Mouse (Mus musculus) ovary, postnatal 36 days (tissue): ENCODE results near the gene I0C0044D17Rik.
"Not testable (repeated sequence)": the region's sequence is repeated elsewhere in the genome, so short reads cannot be mapped to it uniquely, and the experiment has no call there.

Experiments used
- DNase-seq: peaks from one replicate; pipeline ENCODE4 v3.0.0; 2022; ENCODE audit warnings: low spot score, mixed read lengths

Gene I0C0044D17Rik

GRCm38 (mm10) chr4:98823740-98824139, at the start of gene I0C0044D17Rik:
Gene I0C0044D17Rik, minus strand, starts transcription at chr4:98823840.
- DNase-seq: not testable (repeated sequence)

GRCm38 (mm10) chr4:98865386-98866237, 42.0 kb upstream of the I0C0044D17Rik start:
- DNase-seq: no peak

- DNase-seq: no peak
Observed at GRCm38 (mm10) chr4:98864546-98864945, 40.9 kb upstream of the I0C0044D17Rik start.

GRCm38 (mm10) chr4:98864094-98864493, 40.5 kb upstream of the I0C0044D17Rik start:
- no peak for DNase-seq

- no peak for DNase-seq
Observed at GRCm38 (mm10) chr4:98863451-98863850, 39.8 kb upstream of the I0C0044D17Rik start.

GRCm38 (mm10) chr4:98858151-98858855, 34.7 kb upstream of the I0C0044D17Rik start:
- no peak for DNase-seq

- DNase-seq: no peak
Observed at GRCm38 (mm10) chr4:98857037-98857648, 33.5 kb upstream of the I0C0044D17Rik start.

GRCm38 (mm10) chr4:98853926-98854325, 30.3 kb upstream of the I0C0044D17Rik start:
- DNase-seq: no peak

GRCm38 (mm10) chr4:98850485-98850884, 26.8 kb upstream of the I0C0044D17Rik start:
- not testable (repeated sequence) for DNase-seq

- DNase-seq: no peak
Observed at GRCm38 (mm10) chr4:98847120-98847885, 23.7 kb upstream of the I0C0044D17Rik start.

- no peak for DNase-seq
Observed at GRCm38 (mm10) chr4:98846396-98846795, 22.8 kb upstream of the I0C0044D17Rik start.

GRCm38 (mm10) chr4:98845687-98846125, 22.1 kb upstream of the I0C0044D17Rik start:
- DNase-seq: no peak

GRCm38 (mm10) chr4:98845201-98845600, 21.6 kb upstream of the I0C0044D17Rik start:
- no peak for DNase-seq

- no peak for DNase-seq
Observed at GRCm38 (mm10) chr4:98843906-98844597, 20.4 kb upstream of the I0C0044D17Rik start.

GRCm38 (mm10) chr4:98841251-98841650, 17.6 kb upstream of the I0C0044D17Rik start:
- DNase-seq: not testable (repeated sequence)

GRCm38 (mm10) chr4:98840526-98840925, 16.9 kb upstream of the I0C0044D17Rik start:
- no peak for DNase-seq

- no peak for DNase-seq
Observed at GRCm38 (mm10) chr4:98838913-98839312, 15.3 kb upstream of the I0C0044D17Rik start.

- no peak for DNase-seq
Observed at GRCm38 (mm10) chr4:98837715-98838505, 14.3 kb upstream of the I0C0044D17Rik start.

- DNase-seq: no peak
Observed at GRCm38 (mm10) chr4:98836519-98836918, 12.9 kb upstream of the I0C0044D17Rik start.

- DNase-seq: no peak
Observed at GRCm38 (mm10) chr4:98834782-98835181, 11.1 kb upstream of the I0C0044D17Rik start.
